Mouse (Mus musculus): ENCODE results near the gene Trpm2. TPM values are rescaled to one million over a fixed set of nuclear protein-coding genes. Genes with fewer than 3 reads are reported as not detected.

Gene Trpm2
- polyA plus RNA-seq, 1 experiment from 2014 or later: 1.4 TPM

Other genes with a start within 250 kb of the Trpm2 start
- gene Krtap12-1, start 250.0 kb downstream of the Trpm2 start, polyA plus RNA-seq (2016; fragmentation: Nextera tagmentation; extraction: Ambion mirVana): not detected in 2 replicates
- gene Gm10100, start 244.1 kb downstream of the Trpm2 start, polyA plus RNA-seq (2016; fragmentation: Nextera tagmentation; extraction: Ambion mirVana): not detected in 2 replicates
- not detected in 2 replicates for gene Gm18596, start 227.9 kb downstream of the Trpm2 start, polyA plus RNA-seq (2016; fragmentation: Nextera tagmentation; extraction: Ambion mirVana)
- gene Gm9736, start 219.2 kb downstream of the Trpm2 start, polyA plus RNA-seq (2016; fragmentation: Nextera tagmentation; extraction: Ambion mirVana): not detected in 2 replicates
- not detected in 2 replicates for gene Gm3233, start 210.9 kb downstream of the Trpm2 start, polyA plus RNA-seq (2016; fragmentation: Nextera tagmentation; extraction: Ambion mirVana)
- gene Gm3238, start 199.2 kb downstream of the Trpm2 start, polyA plus RNA-seq (2016; fragmentation: Nextera tagmentation; extraction: Ambion mirVana): not detected in 2 replicates
- gene Gm7138, start 193.6 kb downstream of the Trpm2 start, polyA plus RNA-seq (2016; fragmentation: Nextera tagmentation; extraction: Ambion mirVana): not detected in 2 replicates
- gene Gm3250, start 188.0 kb downstream of the Trpm2 start, polyA plus RNA-seq (2016; fragmentation: Nextera tagmentation; extraction: Ambion mirVana): not detected in 2 replicates
- gene Gm7137, start 182.4 kb downstream of the Trpm2 start, polyA plus RNA-seq (2016; fragmentation: Nextera tagmentation; extraction: Ambion mirVana): not detected in 2 replicates
- gene Gm9639, start 175.5 kb downstream of the Trpm2 start, polyA plus RNA-seq (2016; fragmentation: Nextera tagmentation; extraction: Ambion mirVana): not detected in 2 replicates
- not detected in 2 replicates for gene Gm19668, start 171.4 kb downstream of the Trpm2 start, polyA plus RNA-seq (2016; fragmentation: Nextera tagmentation; extraction: Ambion mirVana)
- not detected in 2 replicates for gene Gm9507, start 158.7 kb downstream of the Trpm2 start, polyA plus RNA-seq (2016; fragmentation: Nextera tagmentation; extraction: Ambion mirVana)
- 0.31 TPM in 1 of 2 replicates, not detected in the other for gene Gm2696, start 155.9 kb downstream of the Trpm2 start, polyA plus RNA-seq (2016; fragmentation: Nextera tagmentation; extraction: Ambion mirVana)
- gene Krtap10-4, start 143.5 kb downstream of the Trpm2 start, polyA plus RNA-seq (2016; fragmentation: Nextera tagmentation; extraction: Ambion mirVana): not detected in 2 replicates
- not detected in 2 replicates for gene Krtap10-10, start 134.6 kb downstream of the Trpm2 start, polyA plus RNA-seq (2016; fragmentation: Nextera tagmentation; extraction: Ambion mirVana)
- not detected in 2 replicates for gene Gm36176, start 123.8 kb downstream of the Trpm2 start, polyA plus RNA-seq (2016; fragmentation: Nextera tagmentation; extraction: Ambion mirVana)
- gene Gm10318, start 117.7 kb downstream of the Trpm2 start, polyA plus RNA-seq (2016; fragmentation: Nextera tagmentation; extraction: Ambion mirVana): not detected in 2 replicates
- not detected in 2 replicates for gene Gm3285, start 108.6 kb downstream of the Trpm2 start, polyA plus RNA-seq (2016; fragmentation: Nextera tagmentation; extraction: Ambion mirVana)
- gene Lrrc3, start 68.0 kb downstream of the Trpm2 start, polyA plus RNA-seq (2016; fragmentation: Nextera tagmentation; extraction: Ambion mirVana): 6.8 and 7.4 TPM in 2 replicates
- 33.8 and 34.8 TPM in 2 replicates for gene 1810043G02Rik, start 8.0 kb upstream of the Trpm2 start, polyA plus RNA-seq (2016; fragmentation: Nextera tagmentation; extraction: Ambion mirVana)
- gene Pfkl, start 39.5 kb upstream of the Trpm2 start, polyA plus RNA-seq (2016; fragmentation: Nextera tagmentation; extraction: Ambion mirVana): 118 and 132 TPM in 2 replicates
- 0.48 TPM in 1 of 2 replicates, not detected in the other for gene Dnmt3l, start 71.4 kb upstream of the Trpm2 start, polyA plus RNA-seq (2016; fragmentation: Nextera tagmentation; extraction: Ambion mirVana)
- gene Aire, start 73.0 kb upstream of the Trpm2 start, polyA plus RNA-seq (2016; fragmentation: Nextera tagmentation; extraction: Ambion mirVana): 0.20 and 0.23 TPM in 2 replicates
- gene Icosl, start 98.7 kb upstream of the Trpm2 start, polyA plus RNA-seq (2016; fragmentation: Nextera tagmentation; extraction: Ambion mirVana): 1.2 and 1.8 TPM in 2 replicates
- 20.1 and 24.4 TPM in 2 replicates for gene D10Jhu81e, start 199.2 kb upstream of the Trpm2 start, polyA plus RNA-seq (2016; fragmentation: Nextera tagmentation; extraction: Ambion mirVana)
- gene Pwp2, start 214.6 kb upstream of the Trpm2 start, polyA plus RNA-seq (2016; fragmentation: Nextera tagmentation; extraction: Ambion mirVana): 20.9 and 21.2 TPM in 2 replicates

All from hindbrain, embryonic 12.5 days (tissue).